Mouse (Mus musculus): Measurements from ENCODE around the gene Dnah12. TPM values are rescaled to one million over a fixed set of nuclear protein-coding genes. Genes with fewer than 3 reads are reported as not detected.
"Not testable (repeated sequence)": the region's sequence is repeated elsewhere in the genome, so short reads cannot be mapped to it uniquely, and the experiment has no call there.

Gene Dnah12
- polyA plus RNA-seq (2017; shearing (Covaris generic)) = under 1 TPM in 2 of 3 experiments, not detected in 1; 0.04 to 0.06 TPM

DNA sequence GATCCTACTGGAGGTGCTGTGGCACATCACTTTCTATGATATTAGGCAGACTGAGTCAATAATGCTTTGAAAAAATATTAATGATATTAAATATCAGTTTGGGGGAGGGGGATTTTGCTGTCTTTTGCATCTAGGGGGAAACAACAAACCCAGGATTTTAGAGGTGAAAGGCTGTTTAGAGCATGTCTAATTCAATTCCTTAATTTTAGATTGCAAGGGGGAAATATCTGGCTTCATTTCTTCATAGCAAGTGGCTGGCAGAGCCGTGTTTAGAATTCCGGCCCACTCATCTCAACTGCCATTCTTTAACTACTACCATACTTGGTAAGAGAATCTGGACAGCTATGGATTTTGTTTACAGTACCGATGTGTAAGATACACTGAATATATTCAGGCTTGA, at the start of gene Dnah12:
Gene Dnah12, plus strand, starts transcription at position 301 of the 400 bp plus-strand sequence.
- ATAC-seq = no peak

DNA sequence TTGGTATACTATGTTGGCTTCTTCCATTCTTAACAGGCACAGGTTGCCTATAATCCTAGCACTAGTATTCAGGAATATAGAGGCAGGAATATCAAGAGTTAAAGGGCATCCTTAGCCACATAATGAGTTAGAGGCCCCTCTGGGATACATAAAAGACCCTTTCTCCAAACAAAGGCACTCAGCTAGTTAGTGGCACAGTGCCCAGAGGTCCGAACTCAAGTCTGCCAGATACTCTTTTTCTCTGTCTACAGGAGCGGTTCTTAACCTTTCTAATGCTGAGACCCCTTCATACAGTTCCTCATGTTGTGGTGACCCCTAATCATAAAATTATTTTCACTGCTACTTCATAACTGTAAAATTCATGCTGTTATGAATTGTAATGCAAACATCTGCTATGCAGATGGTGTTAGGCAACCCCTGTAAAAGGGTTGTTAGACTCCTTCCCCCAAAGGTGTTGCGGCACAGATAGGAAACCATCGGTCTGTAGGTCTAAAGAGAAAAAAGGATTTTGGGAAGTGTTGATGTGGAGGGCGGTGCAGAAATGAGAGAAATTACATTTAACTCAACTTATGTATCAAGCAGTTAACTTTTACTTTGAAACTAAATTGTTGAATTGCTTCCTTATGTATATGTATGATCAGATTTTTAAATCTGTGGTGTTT, 47.0 kb upstream of the Dnah12 start:
- ATAC-seq = no peak

DNA sequence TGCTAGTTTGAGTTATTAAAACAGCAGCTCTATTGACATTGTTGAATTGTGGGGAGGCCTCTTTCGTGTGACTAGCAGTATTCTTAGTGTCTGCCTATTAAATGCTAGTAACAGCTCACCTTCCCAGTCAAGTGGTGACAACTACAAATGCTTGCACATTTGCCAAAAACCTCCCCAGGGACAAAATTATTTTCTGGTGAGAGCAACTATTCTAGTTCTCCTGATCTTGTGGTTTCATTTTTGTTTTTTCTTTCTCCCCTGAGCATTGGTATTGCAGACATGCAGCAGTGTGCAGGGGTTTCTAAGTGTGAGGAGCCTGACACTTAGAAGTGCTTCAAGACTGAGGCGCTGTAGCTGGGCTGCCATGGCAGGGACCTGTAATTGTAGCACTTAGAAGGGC, 45.3 kb upstream of the Dnah12 start:
- no peak for ATAC-seq

DNA sequence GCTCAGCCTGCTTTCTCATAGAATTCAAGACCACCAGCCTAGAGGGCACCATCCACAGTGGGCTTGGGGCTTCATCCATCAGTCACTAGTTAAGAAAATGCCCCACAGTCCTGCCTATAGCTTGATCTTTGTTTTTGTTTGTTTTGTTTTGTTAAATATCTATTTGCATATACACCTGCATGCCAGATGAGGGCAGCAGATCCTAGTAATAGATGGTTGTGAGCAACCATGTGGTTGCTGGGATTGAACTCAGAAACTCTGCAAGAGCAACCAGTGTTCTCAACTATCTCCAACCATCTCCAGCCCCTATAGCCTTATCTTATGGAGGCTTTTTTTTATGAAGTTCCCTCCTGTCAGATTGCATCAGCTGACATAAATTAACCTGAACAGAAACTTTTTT, 41.2 kb upstream of the Dnah12 start:
- ATAC-seq = peak; percentile 54

DNA sequence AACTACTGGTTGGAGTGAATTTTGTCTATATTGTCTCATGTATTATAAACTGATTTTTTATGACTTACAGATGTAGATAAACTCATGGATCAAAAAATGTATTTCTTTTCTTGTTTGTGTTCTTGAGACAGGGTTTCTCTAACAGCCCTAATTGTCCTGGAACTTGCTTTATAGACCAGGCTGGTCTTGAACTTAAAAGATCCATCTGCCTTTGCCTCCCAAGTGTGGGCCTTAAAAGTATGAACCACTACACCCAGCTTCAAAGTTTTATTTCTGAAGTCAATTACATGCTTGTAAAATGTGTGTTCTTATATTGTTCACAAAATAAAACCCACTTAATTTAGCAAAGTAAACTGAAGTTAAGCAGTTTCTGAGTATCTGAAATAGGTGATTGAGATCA, 34.9 kb upstream of the Dnah12 start:
- ATAC-seq = no peak

DNA sequence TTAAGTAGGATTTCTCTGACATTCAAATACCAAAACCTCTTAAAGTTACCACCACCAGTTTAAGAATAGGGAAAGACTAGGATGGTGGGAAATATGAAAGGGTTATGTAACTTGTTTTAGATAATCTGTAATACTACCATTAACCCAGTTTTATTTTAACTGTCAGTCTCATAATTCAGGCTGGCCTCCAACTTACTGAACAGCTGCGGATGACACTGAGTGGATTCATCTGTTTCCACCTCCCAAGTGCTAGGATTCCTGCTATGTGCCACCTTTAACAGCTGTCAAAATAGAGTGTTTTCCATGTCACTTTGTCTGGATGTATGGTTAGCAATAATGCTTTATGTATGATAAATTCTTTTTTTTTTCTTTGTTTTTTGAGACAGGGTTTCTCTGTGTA, 32.8 kb upstream of the Dnah12 start:
- no peak for ATAC-seq

DNA sequence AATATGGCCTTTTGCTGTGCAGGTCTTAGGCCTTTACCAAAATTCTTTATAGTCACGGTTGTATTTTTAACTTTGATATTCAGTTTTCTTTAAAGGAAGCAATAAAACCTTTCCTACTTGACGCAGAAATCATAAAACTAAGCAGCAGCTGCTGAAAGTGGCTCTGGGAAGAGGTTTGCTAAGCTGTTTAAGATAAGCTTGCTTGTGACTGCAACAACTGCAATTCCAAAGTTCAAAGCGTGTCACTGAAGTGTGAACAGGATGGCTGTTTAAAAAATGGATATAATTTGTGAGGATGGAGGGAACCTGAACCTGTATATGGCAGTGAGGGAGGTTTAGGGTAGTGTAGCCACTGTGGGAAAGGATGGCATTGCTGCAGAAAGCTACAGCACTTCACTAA, 31.1 kb upstream of the Dnah12 start:
- ATAC-seq = no peak

DNA sequence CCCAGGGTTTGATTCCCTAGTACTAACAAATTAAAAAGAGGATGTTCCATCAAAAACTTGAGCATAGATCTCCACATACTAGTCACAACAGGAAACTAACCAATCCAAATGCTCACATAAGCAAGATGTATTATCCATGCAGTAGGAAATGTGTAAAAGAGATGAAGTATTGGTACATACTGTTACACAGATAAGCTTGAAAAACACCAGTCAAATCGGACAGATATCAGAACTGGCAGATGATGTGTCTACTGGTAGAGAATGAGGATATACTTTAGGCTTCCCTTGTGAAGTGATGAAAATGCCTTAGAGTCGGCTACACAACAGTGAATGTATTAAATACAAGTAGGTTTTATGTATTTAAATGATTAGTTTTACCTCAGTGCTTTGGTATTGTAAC, 30.6 kb upstream of the Dnah12 start:
- no peak for ATAC-seq

DNA sequence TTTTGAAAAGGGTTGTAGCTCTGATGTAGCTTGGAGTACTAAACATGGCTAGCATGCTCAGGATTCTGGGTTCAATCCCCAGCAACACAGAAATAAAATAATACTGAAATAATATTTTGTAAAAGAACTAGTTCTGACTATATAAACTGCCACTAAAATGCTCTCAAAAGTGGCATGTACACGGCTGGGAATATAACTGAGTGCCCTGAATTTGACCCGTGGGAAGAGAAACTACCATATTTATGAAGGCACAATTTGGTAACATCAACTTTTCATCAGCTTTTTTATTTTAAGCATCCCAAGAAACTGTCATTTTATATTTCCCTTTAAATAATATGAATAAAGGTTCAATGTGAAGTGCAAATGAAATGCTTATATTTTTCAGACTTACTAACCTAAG, 29.2 kb upstream of the Dnah12 start:
- ATAC-seq = no peak

DNA sequence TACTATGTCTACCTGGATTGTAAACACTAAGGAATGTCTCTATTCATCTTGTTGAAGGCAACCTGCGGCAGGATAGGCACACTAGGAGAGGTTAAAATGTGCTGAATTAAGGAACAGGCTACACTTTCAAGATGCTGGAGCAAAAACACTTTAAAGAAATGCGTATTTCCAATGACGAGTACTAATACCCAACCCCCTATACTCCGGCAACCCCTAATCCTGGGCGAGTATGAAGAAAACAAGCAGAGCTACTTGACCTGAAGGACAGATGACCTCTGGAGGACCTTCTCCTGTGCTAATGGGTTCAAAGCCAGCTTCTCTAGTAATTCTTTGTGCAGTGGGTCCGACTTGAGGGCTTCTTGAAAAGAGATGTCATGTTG, 25.1 kb upstream of the Dnah12 start:
- no peak for ATAC-seq

DNA sequence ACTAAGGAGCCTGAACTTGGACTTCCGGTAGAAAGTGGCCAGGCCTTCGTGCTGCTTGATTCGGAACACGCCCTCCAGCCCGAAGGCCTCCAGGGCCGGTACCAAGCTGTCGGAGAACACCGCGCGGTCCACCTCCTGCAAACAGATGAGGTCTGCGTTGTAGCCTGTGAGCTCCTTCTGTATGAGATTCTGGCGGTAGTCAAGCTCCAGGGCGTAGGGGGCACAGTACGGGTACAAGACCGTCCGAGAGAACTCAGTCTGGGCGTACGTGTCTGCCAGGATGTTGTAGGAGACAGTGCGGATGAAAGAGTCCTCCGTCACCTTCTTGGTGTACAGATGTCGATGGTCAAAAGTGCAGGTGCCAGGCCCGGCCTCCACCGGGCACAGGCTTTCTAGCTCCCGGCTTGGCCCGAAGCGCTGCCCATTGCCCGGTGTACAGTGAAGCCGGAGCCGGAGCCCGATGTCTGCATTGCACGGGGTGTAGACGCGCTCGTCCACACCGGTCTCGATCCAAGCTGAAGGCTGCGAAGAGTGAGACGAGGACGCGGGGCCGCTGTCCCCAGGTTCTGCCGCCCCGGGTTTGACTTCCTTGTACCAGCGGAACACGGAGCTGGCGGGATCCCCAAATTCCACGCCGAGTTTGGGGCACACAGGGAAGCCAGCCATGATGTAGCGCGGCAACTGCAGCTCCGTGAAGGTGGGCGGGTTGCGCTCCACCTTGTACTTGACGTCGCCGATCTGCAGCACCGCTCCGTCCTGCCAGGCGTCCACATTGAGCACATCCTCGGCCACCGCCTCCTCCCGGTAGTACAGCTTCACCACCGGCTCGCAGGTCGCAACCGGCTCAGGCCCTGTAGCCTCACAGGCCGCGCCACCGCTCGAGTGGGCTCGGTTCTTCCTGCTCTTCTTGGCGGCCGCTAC, 24.4 kb upstream of the Dnah12 start:
- peak; percentile 16 for ATAC-seq

DNA sequence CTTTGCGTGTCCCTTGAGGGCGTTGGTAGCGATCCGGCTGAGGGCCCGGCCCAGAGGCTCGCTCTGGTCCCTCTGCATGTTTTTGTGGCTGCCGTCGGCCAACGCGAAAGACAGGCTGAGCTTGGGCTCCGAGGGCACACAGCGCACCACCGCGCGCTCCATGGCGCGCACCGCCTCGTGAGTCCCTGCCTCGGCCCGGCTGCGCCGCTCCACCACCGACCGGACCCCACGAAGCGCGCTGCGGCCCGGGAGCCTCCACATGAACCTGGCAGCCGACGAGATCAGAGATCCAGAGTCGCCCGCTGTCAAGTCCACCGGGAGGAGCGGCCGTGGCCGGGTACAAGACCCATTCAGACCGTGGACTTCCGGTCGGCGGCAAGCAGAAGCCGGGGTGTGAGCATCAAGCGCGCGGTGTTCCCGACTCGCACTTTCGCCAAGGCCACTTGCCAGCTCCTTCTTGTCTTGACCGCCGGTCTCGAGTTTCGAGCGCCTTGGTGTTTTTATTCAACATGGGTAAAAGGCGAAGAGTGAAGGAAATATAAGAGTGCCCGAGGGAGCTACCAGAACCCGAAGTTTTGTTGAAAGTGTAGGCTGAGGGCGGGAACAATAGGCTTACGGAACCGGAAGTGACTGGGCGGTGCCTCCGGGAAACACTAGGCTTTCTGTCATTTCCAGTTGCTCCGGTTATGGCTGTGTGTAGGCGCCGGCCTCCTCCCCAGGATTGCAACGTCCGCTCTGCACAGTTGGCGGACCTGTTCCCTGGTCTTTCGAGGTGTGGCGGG, 23.6 kb upstream of the Dnah12 start, which contains the start of gene Pde12:
Gene Pde12, minus strand, starts transcription at position 592 of the 782 bp plus-strand sequence.
- peak; percentile 89 for ATAC-seq

DNA sequence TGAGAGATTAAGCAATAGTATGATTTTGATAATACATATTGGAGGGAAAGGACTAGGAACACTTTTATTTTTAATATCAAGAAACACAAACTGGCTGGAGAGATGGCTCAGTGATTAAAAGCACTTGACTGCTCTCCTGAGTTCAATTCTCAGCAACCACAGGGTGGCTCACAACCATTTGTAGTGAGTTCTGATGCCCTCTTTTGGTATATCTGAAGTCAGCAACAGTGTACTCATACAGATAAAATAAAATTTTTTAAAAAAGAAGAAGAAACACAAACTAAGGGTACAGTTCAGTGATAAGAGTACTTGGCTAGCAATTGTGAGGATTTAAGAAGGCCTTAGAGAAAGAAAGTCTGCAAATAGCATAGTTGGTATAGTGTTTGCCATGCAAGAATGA, 22.1 kb upstream of the Dnah12 start:
- ATAC-seq = no peak

DNA sequence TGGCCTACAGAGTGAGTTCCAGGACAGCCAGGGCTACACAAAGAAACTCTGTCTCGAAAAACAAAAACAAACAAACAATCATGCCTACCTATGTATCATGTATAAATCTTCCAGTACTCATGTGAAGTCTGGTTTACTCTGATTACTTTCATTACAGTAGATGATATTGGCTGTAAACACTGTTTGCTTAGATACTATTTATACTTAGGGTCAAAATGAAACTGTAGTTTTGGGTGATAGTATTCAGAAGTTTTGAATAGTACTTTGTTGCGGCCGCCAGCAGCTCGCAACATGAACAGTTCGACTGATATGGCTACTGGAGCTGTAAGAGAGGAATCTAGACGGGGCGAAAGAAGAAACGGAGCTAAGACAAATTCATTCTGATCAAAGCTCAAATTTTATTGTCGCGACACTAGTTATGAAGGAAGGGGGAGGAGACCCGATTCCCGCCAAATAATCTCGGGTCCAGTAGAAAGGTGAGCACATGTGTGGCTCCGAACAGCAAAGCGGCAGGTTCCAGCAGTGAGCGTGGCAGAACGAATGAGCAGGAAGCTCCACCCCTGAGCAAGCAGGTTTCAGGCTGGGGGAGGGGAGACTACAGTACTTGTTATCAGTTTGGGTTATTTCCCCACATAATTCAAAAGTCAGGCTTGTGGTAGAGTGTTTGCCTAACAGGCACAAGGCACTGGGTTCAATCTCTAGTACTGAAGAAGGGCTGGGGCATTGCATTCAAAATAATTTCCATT, 21.0 kb upstream of the Dnah12 start:
- not testable (repeated sequence) for ATAC-seq

DNA sequence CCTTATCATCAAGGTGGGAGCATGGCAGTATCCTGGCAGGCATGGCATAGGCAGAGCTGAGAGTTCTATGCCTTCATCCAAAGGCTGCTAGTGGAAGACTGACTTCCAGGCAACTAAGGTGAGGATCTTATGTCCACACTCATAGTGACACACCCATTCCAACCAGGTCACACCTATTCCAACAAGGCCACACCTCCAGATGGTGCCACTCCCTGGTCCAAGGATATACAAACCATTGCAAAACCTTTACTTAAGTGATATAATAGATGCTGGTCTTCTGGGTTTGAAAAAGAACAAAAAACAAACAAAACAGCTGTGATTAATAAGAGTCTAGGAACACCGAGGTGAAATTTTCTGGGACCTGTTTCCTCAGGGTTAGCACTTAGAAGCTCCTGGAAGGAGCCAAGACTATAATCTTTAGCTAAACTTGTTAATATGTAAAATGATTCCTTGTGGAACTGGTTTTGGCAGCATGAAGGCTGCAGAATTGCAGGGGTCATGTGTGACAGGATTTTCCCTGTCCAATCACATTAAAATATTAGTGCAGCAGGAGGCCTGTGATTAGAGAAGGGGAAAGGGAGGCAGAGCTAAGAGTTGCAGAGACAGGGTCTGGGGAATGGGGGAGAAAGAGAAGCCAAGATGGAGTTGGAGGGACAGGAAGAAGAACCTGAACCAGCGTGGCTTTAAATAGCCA, 18.5 kb upstream of the Dnah12 start:
- ATAC-seq = not testable (repeated sequence)

DNA sequence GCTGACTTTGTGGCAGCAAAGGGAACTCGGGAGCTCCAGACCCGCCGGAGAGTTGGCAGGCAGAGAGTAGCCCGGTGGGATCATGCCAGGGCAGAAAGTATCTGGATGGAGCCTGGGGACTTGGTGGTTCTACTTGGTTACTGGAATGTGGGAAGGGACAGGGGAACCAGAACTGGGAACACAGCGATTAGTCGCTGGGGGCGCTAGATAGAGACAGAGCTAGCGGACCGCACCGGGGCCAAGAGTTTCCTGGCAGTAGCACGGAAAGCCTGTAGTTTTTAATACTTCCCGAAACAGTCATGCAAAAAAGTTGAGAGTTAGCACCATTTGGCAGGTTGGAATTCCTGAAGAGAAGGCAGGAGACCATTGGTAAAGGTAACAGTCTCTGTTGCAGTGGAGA, 17.7 kb upstream of the Dnah12 start:
- ATAC-seq = no peak

DNA sequence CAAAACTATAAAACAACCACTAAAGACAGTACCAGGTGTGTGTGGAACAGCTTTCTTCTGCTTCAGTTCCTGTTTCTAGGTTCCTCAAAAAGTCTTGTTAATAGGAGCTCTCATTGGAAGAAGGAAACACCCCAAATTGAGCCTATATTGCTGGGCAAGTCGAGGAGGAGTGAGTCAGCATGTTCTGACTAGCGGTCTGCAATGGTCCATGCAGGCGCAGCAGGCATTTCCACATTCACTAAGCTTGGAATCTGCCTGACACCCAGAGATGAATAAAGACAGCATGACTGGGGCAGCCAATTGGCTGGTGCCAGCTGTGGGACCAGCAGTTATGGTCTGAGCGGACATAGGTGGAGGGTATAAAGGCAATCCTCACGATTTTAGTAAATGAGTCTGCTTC, 17.3 kb upstream of the Dnah12 start:
- ATAC-seq = no peak

DNA sequence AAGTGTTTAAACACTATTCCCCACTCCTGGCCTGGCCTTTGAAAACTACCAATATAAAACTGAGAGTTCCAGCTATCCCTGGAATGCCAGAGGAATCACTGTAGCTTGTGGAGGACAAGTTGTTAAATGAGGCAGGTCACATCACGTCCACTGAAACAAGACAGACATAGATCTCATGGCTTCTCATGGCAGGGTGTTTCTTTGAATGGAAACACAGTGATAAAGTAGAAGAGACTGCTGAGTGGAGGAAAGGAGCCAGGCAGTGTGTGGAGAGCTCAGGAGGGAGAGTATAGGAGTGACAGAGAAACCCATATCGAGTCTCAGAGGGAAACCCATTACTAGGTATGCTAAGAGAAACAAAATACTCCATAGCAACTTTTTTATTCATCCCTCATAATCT, 2.3 kb upstream of the Dnah12 start:
- ATAC-seq = no peak

DNA sequence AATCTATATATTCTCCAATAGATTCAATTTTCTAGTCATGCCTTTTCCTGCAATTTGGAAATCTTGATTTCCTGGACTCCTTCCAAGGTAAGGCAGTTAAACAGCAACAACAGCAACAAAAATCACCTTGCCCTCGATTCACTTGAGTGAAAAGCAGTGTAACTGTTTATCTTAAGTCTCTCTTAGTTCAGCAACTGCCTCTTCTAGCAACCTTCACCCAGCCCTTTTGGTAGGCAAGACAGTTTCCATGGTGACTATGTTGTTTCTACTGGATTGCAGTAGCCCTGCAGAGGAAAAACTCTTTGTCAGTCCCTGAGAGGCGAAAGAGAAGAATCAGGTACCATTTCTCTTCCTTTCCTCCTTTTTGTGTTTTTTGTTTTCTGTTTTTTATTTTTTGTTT, 1.7 kb upstream of the Dnah12 start:
- ATAC-seq = no peak

DNA sequence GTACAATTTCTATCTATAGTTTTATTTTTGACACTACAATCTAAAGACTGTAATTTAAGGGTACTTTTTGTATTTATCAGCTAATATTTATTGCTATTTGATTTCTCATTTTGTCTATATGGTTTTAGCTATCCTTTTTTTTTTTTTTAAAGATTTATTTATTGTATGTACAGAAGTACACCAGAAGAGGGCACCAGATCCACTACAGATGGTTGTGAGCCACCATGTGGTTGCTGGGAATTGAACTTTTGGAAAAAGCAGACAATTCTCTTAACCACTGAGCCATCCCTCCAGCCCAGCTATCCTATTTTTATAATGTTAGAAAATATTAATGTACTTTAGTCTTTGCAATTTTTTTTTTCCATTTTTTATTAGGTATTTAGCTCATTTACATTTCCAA, 4.8 kb downstream of the Dnah12 start:
- no peak for ATAC-seq

DNA sequence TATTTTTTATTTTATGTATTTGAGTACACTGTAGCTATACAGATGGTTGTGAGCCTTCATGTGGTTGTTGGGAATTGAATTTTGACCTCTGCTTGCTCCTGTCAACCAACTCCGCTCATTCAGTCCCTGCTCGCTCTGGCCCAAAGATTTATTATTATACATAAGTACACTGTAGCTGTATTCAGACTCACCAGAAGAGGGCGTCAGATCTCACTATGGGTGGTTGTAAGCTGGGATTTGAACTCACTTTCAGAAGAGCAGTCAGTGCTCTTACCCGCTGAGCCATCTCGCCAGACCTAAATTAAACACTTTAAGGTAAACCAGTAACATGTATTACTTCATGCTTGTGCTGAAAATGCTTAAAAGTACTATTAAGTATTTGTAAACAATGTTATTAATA, 12.2 kb downstream of the Dnah12 start:
- not testable (repeated sequence) for ATAC-seq

DNA sequence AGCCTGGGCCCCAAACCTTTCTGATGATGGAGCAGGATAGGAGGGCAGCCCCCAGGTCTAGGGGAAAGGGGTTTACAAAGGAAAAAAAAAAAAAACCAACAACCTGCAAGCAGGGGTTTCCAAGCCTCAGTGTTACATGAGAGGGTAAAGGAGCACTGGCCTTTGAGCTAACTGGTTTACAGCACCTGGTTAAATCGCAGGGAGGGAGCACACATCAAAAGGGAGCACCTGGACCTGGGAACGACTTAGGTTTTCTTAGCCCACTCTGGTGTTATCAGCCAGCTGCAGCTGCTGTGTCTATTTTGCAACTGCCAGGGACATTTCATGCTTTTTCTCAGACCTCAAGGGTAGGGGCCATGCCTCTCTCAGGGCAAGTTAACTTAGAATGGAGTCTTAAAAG, 26.6 kb downstream of the Dnah12 start:
- not testable (repeated sequence) for ATAC-seq
